Mouse (Mus musculus) cerebellum, adult 9-11 months (tissue): ENCODE data around the gene Dpep2nb.
"Not testable (repeated sequence)": the region's sequence is repeated elsewhere in the genome, so short reads cannot be mapped to it uniquely, and the experiment has no call there.

Source experiments
- DNase-seq: peaks from one replicate; pipeline ENCODE4 v3.0.0; 2022

Dpep2nb gene

GRCm38 (mm10) chr8:106004538-106005207 is 1.1 kb downstream of the Dpep2nb start:
- no peak for DNase-seq

GRCm38 (mm10) chr8:106001908-106002307 is 3.9 kb downstream of the Dpep2nb start:
- DNase-seq, result peak; percentile 91

GRCm38 (mm10) chr8:105998971-105999370 is 6.8 kb downstream of the Dpep2nb start:
- no peak for DNase-seq

GRCm38 (mm10) chr8:105996359-105996758 is 9.4 kb downstream of the Dpep2nb start:
- no peak for DNase-seq

GRCm38 (mm10) chr8:105993226-105993625 is 12.5 kb downstream of the Dpep2nb start:
- no peak for DNase-seq

- no peak for DNase-seq
These were observed 13.3 kb downstream of the Dpep2nb start for GRCm38 (mm10) chr8:105992499-105992898.

- DNase-seq, result no peak
These were observed 14.2 kb downstream of the Dpep2nb start for GRCm38 (mm10) chr8:105991546-105991945.

GRCm38 (mm10) chr8:105990856-105991387 is 14.9 kb downstream of the Dpep2nb start, which contains the start of gene Dus2:
Dus2 (plus strand) TSS chr8:105991337.
- peak; percentile 83 for DNase-seq

GRCm38 (mm10) chr8:105988546-105988945 is 17.2 kb downstream of the Dpep2nb start:
- no peak for DNase-seq

GRCm38 (mm10) chr8:105983406-105983805 is 22.4 kb downstream of the Dpep2nb start:
- not testable (repeated sequence) for DNase-seq

- DNase-seq, result no peak
These were observed 24.6 kb downstream of the Dpep2nb start for GRCm38 (mm10) chr8:105981146-105981545.

- DNase-seq, result no peak
These were observed 26.4 kb downstream of the Dpep2nb start, which contains the start of gene Dpep3 for GRCm38 (mm10) chr8:105979325-105979724. Dpep3 (minus strand) TSS chr8:105979429.

GRCm38 (mm10) chr8:105975363-105975762 is 30.4 kb downstream of the Dpep2nb start:
- no peak for DNase-seq

GRCm38 (mm10) chr8:105971019-105971720 is 34.6 kb downstream of the Dpep2nb start:
- no peak for DNase-seq

GRCm38 (mm10) chr8:105969367-105969766 is 36.4 kb downstream of the Dpep2nb start:
- no peak for DNase-seq

- no peak for DNase-seq
These were observed 39.0 kb downstream of the Dpep2nb start for GRCm38 (mm10) chr8:105966692-105967311.

- DNase-seq, result no peak
These were observed 39.9 kb downstream of the Dpep2nb start, which contains the start of gene Slc12a4 for GRCm38 (mm10) chr8:105965905-105966341. Slc12a4 (minus strand) TSS chr8:105966097.

GRCm38 (mm10) chr8:105965266-105965904 is 40.4 kb downstream of the Dpep2nb start:
- no peak for DNase-seq

- DNase-seq, result no peak
These were observed 41.1 kb downstream of the Dpep2nb start for GRCm38 (mm10) chr8:105964506-105965265.

- no peak for DNase-seq
These were observed 44.2 kb downstream of the Dpep2nb start for GRCm38 (mm10) chr8:105961536-105961935.

- no peak for DNase-seq
These were observed 44.7 kb downstream of the Dpep2nb start for GRCm38 (mm10) chr8:105961101-105961500.

- peak; percentile 87 for DNase-seq
These were observed 46.4 kb downstream of the Dpep2nb start for GRCm38 (mm10) chr8:105959350-105959749.
